In genomic region chr11:113803321-113803941, GRCm38 (mm10) we compare ENCODE assay signal across 10 mouse cellular contexts. TPM values are rescaled to one million over a fixed set of nuclear protein-coding genes. Genes with fewer than 3 reads are reported as not detected.
A peak's percentile ranks its signal among the peaks of the same experiment; 100 is the strongest.
DNase-seq lines count a peak whose midpoint lies in the region; ATAC-seq and TF ChIP-seq lines count a peak whose summit lies in the region.
"Had no signal": no experiment of that assay in that cellular context is flagged by ENCODE, and none has a peak within 500 bp of the region (broad histone marks: within the 10 kb centered on the region; RNA-seq: fewer than 3 reads in every experiment).

No protein-coding gene starts in this region.

- no peaks in the 10 kb centered on the region for H3K36me3 ChIP-seq in hindbrain, embryonic 11.5 days (ENCODE audit: control insufficient read depth, insufficient read depth, low read length)
- peaks cover 8% of the 10 kb centered on the region; the same call in 1 of the 2 replicates for H3K36me3 ChIP-seq in hindbrain, embryonic 14.5 days (replicated peaks; ENCODE audit: control insufficient read depth, insufficient read depth)
- H3K36me3 ChIP-seq in kidney, postnatal 0 days (ENCODE audit: insufficient read depth, low read length) = no peaks in the 10 kb centered on the region
- H3K36me3 ChIP-seq in midbrain, embryonic 11.5 days (ENCODE audit: control insufficient read depth, insufficient read depth, low read length) = no peaks in the 10 kb centered on the region
- H3K36me3 ChIP-seq: limb, embryonic 12.5 days had no signal

- no peak overlapping the region for H3K4me3 ChIP-seq in hindbrain, embryonic 11.5 days (ENCODE audit: low read depth, low read length)
- H3K4me3 ChIP-seq in hindbrain, embryonic 14.5 days (replicated peaks; ENCODE audit: low read length) = no peak overlapping the region
- H3K4me3 ChIP-seq in kidney, postnatal 0 days (replicated peaks; ENCODE audit: low read depth, low read length) = no peak overlapping the region
- H3K4me3 ChIP-seq in midbrain, embryonic 11.5 days (ENCODE audit: low read depth, low read length) = no peak overlapping the region
- H3K4me3 ChIP-seq: erythroblast, embryonic 14.5 days; limb, embryonic 12.5 days had no signal

- no peak for TF ChIP-seq CTCF in kidney, postnatal 0 days (IDR thresholded peaks at IDR 0.05; ENCODE audit: low read depth)

- peak; percentile 37 for DNase-seq in hindbrain, embryonic 11.5 days (ENCODE audit: low spot score)
- no peak for DNase-seq in hindbrain, embryonic 14.5 days (ENCODE audit: low spot score)
- DNase-seq in T-cell, adult 2 months (ENCODE audit: low spot score) = peak; percentile 53
- DNase-seq in kidney, postnatal 0 days (ENCODE audit: low spot score) = peak; percentile 53
- DNase-seq in retina, postnatal 1 day = peak; percentile 62
- no peak for DNase-seq in cerebellum, postnatal 4 days (ENCODE audit: low spot score in 2 of 2)
- no peak for DNase-seq in layer of hippocampus, postnatal 36 days
- no peak for DNase-seq in midbrain, embryonic 11.5 days (ENCODE audit: low spot score, missing footprints)

- peaks cover 12% of the 10 kb centered on the region for H3K4me1 ChIP-seq in hindbrain, embryonic 11.5 days (replicated peaks; ENCODE audit: control insufficient read depth, insufficient read depth, low read length)
- no peaks in the 10 kb centered on the region for H3K4me1 ChIP-seq in hindbrain, embryonic 14.5 days (replicated peaks; ENCODE audit: control insufficient read depth, insufficient read depth, low read length)
- peaks cover 7% of the 10 kb centered on the region; the same call in 1 of the 2 replicates for H3K4me1 ChIP-seq in kidney, postnatal 0 days (replicated peaks; ENCODE audit: insufficient read depth, low read length)
- peaks cover 21% of the 10 kb centered on the region for H3K4me1 ChIP-seq in midbrain, embryonic 11.5 days (ENCODE audit: control insufficient read depth, insufficient read depth, low read length)

- H3K4me2 ChIP-seq in hindbrain, embryonic 11.5 days (replicated peaks; ENCODE audit: low read depth, low read length) = no peak overlapping the region
- H3K4me2 ChIP-seq in hindbrain, embryonic 14.5 days (replicated peaks) = no peak overlapping the region
- no peak overlapping the region for H3K4me2 ChIP-seq in kidney, postnatal 0 days (ENCODE audit: low read length)
- H3K4me2 ChIP-seq in midbrain, embryonic 11.5 days = no peak overlapping the region
- H3K4me2 ChIP-seq: limb, embryonic 12.5 days had no signal

- WGBS in hindbrain, embryonic 11.5 days = 70% methylated on average over 9 of the region's 9 CpGs
- WGBS in hindbrain, embryonic 14.5 days = 74% methylated on average over 9 of the region's 9 CpGs
- 69% methylated on average over 9 of the region's 9 CpGs for WGBS in kidney, postnatal 0 days
- WGBS in midbrain, embryonic 11.5 days = 80% methylated on average over 9 of the region's 9 CpGs

- ATAC-seq in hindbrain, embryonic 11.5 days (ENCODE audit: low FRiP score) = no peak
- no peak for ATAC-seq in hindbrain, embryonic 14.5 days (ENCODE audit: low FRiP score)
- no peak for ATAC-seq in kidney, postnatal 0 days (replicated peaks; ENCODE audit: low FRiP score, low read depth)
- ATAC-seq in midbrain, embryonic 11.5 days (ENCODE audit: low FRiP score) = no peak

- no peak overlapping the region for H3K9ac ChIP-seq in hindbrain, embryonic 11.5 days (ENCODE audit: low read depth, low read length)
- no peak overlapping the region for H3K9ac ChIP-seq in hindbrain, embryonic 14.5 days
- H3K9ac ChIP-seq in kidney, postnatal 0 days (ENCODE audit: low read depth, low read length) = no peak overlapping the region
- H3K9ac ChIP-seq in midbrain, embryonic 11.5 days (ENCODE audit: low read length) = no peak overlapping the region
- H3K9ac ChIP-seq: limb, embryonic 12.5 days had no signal

- no peak overlapping the region for H3K27ac ChIP-seq in hindbrain, embryonic 11.5 days (ENCODE audit: low read depth, low read length)
- no peak overlapping the region for H3K27ac ChIP-seq in hindbrain, embryonic 14.5 days
- H3K27ac ChIP-seq in kidney, postnatal 0 days = peak overlapping the region; percentile 52; the same call in 1 of the 2 replicates
- no peak overlapping the region for H3K27ac ChIP-seq in midbrain, embryonic 11.5 days (ENCODE audit: low read depth, low read length)
- H3K27ac ChIP-seq: limb, embryonic 12.5 days had no signal

- H3K9me3 ChIP-seq in hindbrain, embryonic 11.5 days (ENCODE audit: control insufficient read depth, low read length) = no peaks in the 10 kb centered on the region
- H3K9me3 ChIP-seq in hindbrain, embryonic 14.5 days (ENCODE audit: control insufficient read depth, low read length) = no peaks in the 10 kb centered on the region
- no peaks in the 10 kb centered on the region for H3K9me3 ChIP-seq in kidney, postnatal 0 days (replicated peaks; ENCODE audit: low read length)
- H3K9me3 ChIP-seq in midbrain, embryonic 11.5 days (ENCODE audit: control insufficient read depth, low read length) = no peaks in the 10 kb centered on the region
- H3K9me3 ChIP-seq: limb, embryonic 12.5 days had no signal

- no peaks in the 10 kb centered on the region for H3K27me3 ChIP-seq in hindbrain, embryonic 11.5 days (ENCODE audit: control insufficient read depth, insufficient read depth, low read length)
- no peaks in the 10 kb centered on the region; the same call in 1 of the 2 replicates for H3K27me3 ChIP-seq in hindbrain, embryonic 14.5 days (ENCODE audit: control insufficient read depth, insufficient read depth, low read length)
- no peaks in the 10 kb centered on the region for H3K27me3 ChIP-seq in kidney, postnatal 0 days (ENCODE audit: insufficient read depth, low read length)
- no peaks in the 10 kb centered on the region for H3K27me3 ChIP-seq in midbrain, embryonic 11.5 days (ENCODE audit: control insufficient read depth, insufficient read depth, low read length)
- H3K27me3 ChIP-seq: limb, embryonic 12.5 days had no signal

RNA-seq across cellular contexts. Expression of gene Cdc42ep4, which starts 51.8 kb away (rescaled TPM):
- polyA plus RNA-seq in hindbrain, embryonic 11.5 days (2014; fragmentation: Nextera tagmentation; extraction: Ambion mirVana) = 64.5 and 68.6 TPM in 2 replicates
- polyA plus RNA-seq in hindbrain, embryonic 14.5 days (2014; fragmentation: Nextera tagmentation; extraction: Ambion mirVana) = 42.0 and 43.8 TPM in 2 replicates
- polyA plus RNA-seq in kidney, postnatal 0 days (2015; fragmentation: Nextera tagmentation; extraction: Ambion mirVana) = 48.5 and 52.3 TPM in 2 replicates
- total RNA-seq in layer of hippocampus, postnatal 36 days (2021) = 10 to 100 TPM; 34.5 to 38.0 TPM
- 54.6 and 60.4 TPM in 2 replicates for polyA plus RNA-seq in midbrain, embryonic 11.5 days (2014; fragmentation: Nextera tagmentation; extraction: Ambion mirVana)

Comparison
In these comparisons a context has a peak if more than half of its experiments do, and no peak if none do; other contexts are left out.
1. DNase-seq: peak in hindbrain, embryonic 11.5 days (single experiment), T-cell, adult 2 months (single experiment), kidney, postnatal 0 days (single experiment) and retina, postnatal 1 day (single experiment); none in hindbrain, embryonic 14.5 days (single experiment), cerebellum, postnatal 4 days (0 of 2), layer of hippocampus, postnatal 36 days (0 of 2) and midbrain, embryonic 11.5 days (single experiment).